Mouse (Mus musculus) hematopoietic stem cell, adult 5-6 weeks (primary cell): ENCODE results near the gene Moxd1. TPM values are rescaled to one million over a fixed set of nuclear protein-coding genes. Genes with fewer than 3 reads are reported as not detected.

Experiments used
- ATAC-seq, 2 experiments: fragments of 125-278 bp in 1 of 2; replicated peaks in 1 of 2; 2 replicates each; pipeline ENCODE4 v1.8.0; 2016 to 2017; ENCODE audit warnings: inconsistent platforms in 2 of 2, mild to moderate bottlenecking in 2 of 2, moderate number of reproducible peaks in 2 of 2, low read depth in 1 of 2, moderate TSS enrichment in 1 of 2; ENCODE audit not compliant: low FRiP score in 2 of 2, poor library complexity in 2 of 2, severe bottlenecking in 2 of 2, insufficient read depth in 1 of 2, low TSS enrichment in 1 of 2
- total RNA-seq: library from RNA; stranded (forward); fragments of 172-1452, 232-1000 nt; gene quantifications from 2 replicates; pipeline ENCODE4 v1.2.3, GENCODE M21; 2017

Gene Moxd1
- not detected in 2 replicates for total RNA-seq

GRCm38 (mm10) chr10:24223449-24224143 is at the start of gene Moxd1:
Gene Moxd1 (plus strand): TSS chr10:24223517.
- peak; percentile 50 to 58 for ATAC-seq

- no peak for ATAC-seq
Measured at GRCm38 (mm10) chr10:24190392-24190791, 32.9 kb upstream of the Moxd1 start.

- ATAC-seq: no peak
Measured at GRCm38 (mm10) chr10:24191977-24192376, 31.3 kb upstream of the Moxd1 start.

GRCm38 (mm10) chr10:24199303-24199702 is 24.0 kb upstream of the Moxd1 start:
- ATAC-seq: no peak

- ATAC-seq: no peak
Measured at GRCm38 (mm10) chr10:24200099-24200498, 23.2 kb upstream of the Moxd1 start.

- no peak for ATAC-seq
Measured at GRCm38 (mm10) chr10:24210075-24210474, 13.2 kb upstream of the Moxd1 start.

- ATAC-seq: no peak
Measured at GRCm38 (mm10) chr10:24213297-24213696, 10.0 kb upstream of the Moxd1 start.

GRCm38 (mm10) chr10:24217558-24218268 is 5.6 kb upstream of the Moxd1 start:
- no peak for ATAC-seq

- ATAC-seq: no peak
Measured at GRCm38 (mm10) chr10:24220931-24221330, 2.4 kb upstream of the Moxd1 start.

- no peak for ATAC-seq
Measured at GRCm38 (mm10) chr10:24222911-24223310, 406 bp upstream of the Moxd1 start.

GRCm38 (mm10) chr10:24224591-24224990 is 1.3 kb downstream of the Moxd1 start:
- ATAC-seq: no peak

GRCm38 (mm10) chr10:24228318-24229183 is 5.2 kb downstream of the Moxd1 start:
- ATAC-seq: no peak

- ATAC-seq: no peak
Measured at GRCm38 (mm10) chr10:24232281-24232680, 9.0 kb downstream of the Moxd1 start.

- peak in 1 of 2 experiments; percentile 46; a peak in 1 of 4 replicates for ATAC-seq
Measured at GRCm38 (mm10) chr10:24235426-24236283, 12.3 kb downstream of the Moxd1 start.

GRCm38 (mm10) chr10:24246815-24247214 is 23.5 kb downstream of the Moxd1 start:
- no peak for ATAC-seq

GRCm38 (mm10) chr10:24248116-24248515 is 24.8 kb downstream of the Moxd1 start:
- no peak for ATAC-seq

- ATAC-seq: no peak
Measured at GRCm38 (mm10) chr10:24251631-24252030, 28.3 kb downstream of the Moxd1 start.
